In the genomic region with DNA sequence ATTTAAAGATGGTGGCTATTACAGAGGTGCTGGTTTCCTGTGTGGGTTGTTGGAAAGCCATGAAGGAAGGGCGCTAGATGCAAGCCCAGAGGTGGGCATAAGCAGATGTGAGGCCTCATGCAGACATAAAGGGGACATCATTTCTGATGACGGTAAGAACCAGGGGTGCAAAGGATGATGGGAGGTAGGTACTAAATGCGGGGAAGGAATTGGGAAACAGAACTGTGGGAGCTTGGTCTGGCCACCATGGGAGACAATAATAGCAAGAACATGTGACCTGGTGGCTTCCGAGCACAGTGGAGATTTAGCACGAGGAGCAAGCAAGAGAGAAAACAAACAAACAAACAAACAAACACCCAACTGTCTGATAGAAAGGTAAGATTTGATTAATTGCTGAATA, we compare ENCODE assay signal across 12 mouse cellular contexts.
"Had no signal": no experiment of that assay in that cellular context is flagged by ENCODE, and none has a peak within 500 bp of the region (broad histone marks: within the 10 kb centered on the region; RNA-seq: fewer than 3 reads in every experiment).

No protein-coding gene starts in this region.

- DNase-seq: lung, adult 18-20 months; lung, embryonic 14.5 days; lung, postnatal 10 days; right cerebral cortex, adult 18-20 months; right cerebral cortex, postnatal 25 days; right cerebral cortex, postnatal 4 days; spleen, adult 18-20 months; thymus, adult 18-20 months; thymus, postnatal 14 days; thymus, postnatal 36 days had no signal

- ATAC-seq: midbrain, embryonic 13.5 days; midbrain, embryonic 15.5 days had no signal
